Mouse (Mus musculus) heart, adult 2 months (tissue): ENCODE measurements at regions not wholly inside any gene's neighbourhood (a gene's known extent, or its start where the extent isn't known, plus 50 kb on each side); places are given as distances from the start of the nearest gene placed in this dataset.

ENCODE experiments used
- CTCF ChIP-seq: fragments of 200-600 bp; IDR thresholded peaks from 2 replicates; pipeline ENCODE4 v1.8.1; 2022; ENCODE audit warnings: antibody characterized with exemption, mild to moderate bottlenecking, moderate library complexity
- POLR2A ChIP-seq: fragments of 200-500 bp; IDR thresholded peaks from 2 replicates; pipeline ENCODE4 v1.6.1; 2011; ENCODE audit warnings: mild to moderate bottlenecking, low read depth, low read length, control low read depth; ENCODE audit not compliant: insufficient read depth

- TF ChIP-seq CTCF = no peak
- no peak for TF ChIP-seq POLR2A
Measured at GRCm38 (mm10) chr10:71489791-71490190, 142.2 kb downstream of the Ipmk start.
